Mouse (Mus musculus) small intestine, adult 2 months (tissue): ENCODE results near the gene Cd101.

Experiments used
- CTCF ChIP-seq: fragments of 200-500 bp; IDR thresholded peaks from 2 replicates; pipeline ENCODE4 v1.5.1; 2012; ENCODE audit warnings: low read depth, mild to moderate bottlenecking, control low read depth, inconsistent platforms, low read length, moderate library complexity, mixed read lengths; ENCODE audit not compliant: insufficient replicate concordance, insufficient read length; ENCODE audit errors: extremely low read depth
- POLR2A ChIP-seq: fragments of 200-500 bp; IDR thresholded peaks from 2 replicates; pipeline ENCODE4 v1.6.1; 2012; ENCODE audit warnings: low read depth, mild to moderate bottlenecking, control low read depth, inconsistent platforms, low read length, moderate library complexity

DNA sequence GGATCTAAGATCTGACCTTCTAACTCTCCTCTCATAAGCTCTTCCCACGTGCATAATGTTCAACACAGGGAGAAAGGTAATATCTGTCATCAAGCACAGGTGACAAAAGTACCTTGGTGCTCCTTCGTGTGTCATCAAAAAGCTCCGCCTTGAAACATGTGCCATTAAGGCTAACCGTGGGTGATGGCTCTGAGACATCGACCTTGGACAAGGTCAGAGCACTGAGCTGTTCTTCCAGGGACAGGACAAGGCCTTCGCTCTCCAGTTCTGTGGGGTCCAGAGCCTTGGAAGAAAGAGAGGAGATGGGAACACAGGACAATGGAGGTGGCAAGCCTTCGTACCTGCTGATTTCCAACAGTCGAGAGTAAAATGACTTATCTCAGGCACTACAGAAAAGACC is 82.1 kb downstream of the Cd101 start:
- TF ChIP-seq CTCF: no peak
- no peak for TF ChIP-seq POLR2A
